Mouse (Mus musculus): ENCODE data around the gene Babam1. TPM values are rescaled to one million over a fixed set of nuclear protein-coding genes. Genes with fewer than 3 reads are reported as not detected.
"Not testable (repeated sequence)": the region's sequence is repeated elsewhere in the genome, so short reads cannot be mapped to it uniquely, and the experiment has no call there.

The Babam1 gene
- polyA plus RNA-seq, 1 experiment from 2014 or later: 66.8 TPM

GRCm38 (mm10) chr8:71407441-71407840 lies 10.8 kb downstream of the Babam1 start:
- H3K27ac ChIP-seq (ENCODE audit: low read depth, low read length): no peak overlapping the region
- no peak for TF ChIP-seq CTCF (IDR thresholded peaks at IDR 0.05; ENCODE audit: low read depth)
- no peaks in the 10 kb centered on the region for H3K27me3 ChIP-seq (replicated peaks; ENCODE audit: control insufficient read depth, insufficient read depth, low read length)
- H3K9me3 ChIP-seq (ENCODE audit: control insufficient read depth): no peaks in the 10 kb centered on the region
- 0 out of 2 replicates have a peak, but pooled peaks cover 4% of the 10 kb centered on the region for H3K4me1 ChIP-seq (replicated peaks; ENCODE audit: control insufficient read depth, insufficient read depth, low read length)
- H3K4me3 ChIP-seq (ENCODE audit: low read depth, low read length): no peak overlapping the region
- no peak for ATAC-seq
- peaks cover 12% of the 10 kb centered on the region; the same call in 1 of the 2 replicates for H3K36me3 ChIP-seq (ENCODE audit: control insufficient read depth, insufficient read depth)
- WGBS: 91% methylated on average over 14 of the region's 14 CpGs
- H3K4me2 ChIP-seq (replicated peaks; ENCODE audit: low read depth): no peak overlapping the region; the same call in 1 of the 2 replicates
- H3K9ac ChIP-seq (ENCODE audit: low read depth, low read length): no peak overlapping the region

- WGBS: 95% methylated on average over 4 of the region's 4 CpGs
- Histone ChIP-seq H3K4me1 (replicated peaks; ENCODE audit: control insufficient read depth, insufficient read depth, low read length) (0 out of 2 replicates have a peak, but pooled peaks cover 4% of the 10 kb centered on the region), H3K36me3 (ENCODE audit: control insufficient read depth, insufficient read depth) (peaks cover 12% of the 10 kb centered on the region; the same call in 1 of the 2 replicates), H3K9me3 (ENCODE audit: control insufficient read depth) (no peaks in the 10 kb centered on the region), H3K4me3 (ENCODE audit: low read depth, low read length) (no peak overlapping the region), H3K4me2 (replicated peaks; ENCODE audit: low read depth) (no peak overlapping the region), H3K27me3 (replicated peaks; ENCODE audit: control insufficient read depth, insufficient read depth, low read length) (no peaks in the 10 kb centered on the region), H3K9ac (ENCODE audit: low read depth, low read length) (no peak overlapping the region), H3K27ac (ENCODE audit: low read depth, low read length) (no peak overlapping the region)
- TF ChIP-seq CTCF (IDR thresholded peaks at IDR 0.05; ENCODE audit: low read depth): no peak
- no peak for ATAC-seq
Measured at GRCm38 (mm10) chr8:71408231-71408630, 11.6 kb downstream of the Babam1 start.

GRCm38 (mm10) chr8:71411535-71412273 lies 15.0 kb downstream of the Babam1 start:
- Histone ChIP-seq H3K9ac (ENCODE audit: low read depth, low read length) (no peak overlapping the region), H3K4me2 (replicated peaks; ENCODE audit: low read depth) (no peak overlapping the region), H3K27me3 (replicated peaks; ENCODE audit: control insufficient read depth, insufficient read depth, low read length) (no peaks in the 10 kb centered on the region), H3K4me1 (replicated peaks; ENCODE audit: control insufficient read depth, insufficient read depth, low read length) (no peaks in the 10 kb centered on the region), H3K36me3 (ENCODE audit: control insufficient read depth, insufficient read depth) (peaks cover 12% of the 10 kb centered on the region; the same call in 1 of the 2 replicates), H3K27ac (ENCODE audit: low read depth, low read length) (no peak overlapping the region), H3K4me3 (ENCODE audit: low read depth, low read length) (no peak overlapping the region), H3K9me3 (ENCODE audit: control insufficient read depth) (no peaks in the 10 kb centered on the region)
- ATAC-seq: no peak
- 38% methylated on average over 11 of the region's 11 CpGs for WGBS
- no peak for TF ChIP-seq CTCF (IDR thresholded peaks at IDR 0.05; ENCODE audit: low read depth)

GRCm38 (mm10) chr8:71422121-71422520 lies 25.5 kb downstream of the Babam1 start:
- no peak overlapping the region for H3K4me3 ChIP-seq (ENCODE audit: low read depth, low read length)
- H3K9me3 ChIP-seq (ENCODE audit: control insufficient read depth): no peaks in the 10 kb centered on the region
- H3K27ac ChIP-seq (ENCODE audit: low read depth, low read length): no peak overlapping the region
- H3K9ac ChIP-seq (ENCODE audit: low read depth, low read length): no peak overlapping the region
- ATAC-seq: no peak
- H3K4me2 ChIP-seq (replicated peaks; ENCODE audit: low read depth): no peak overlapping the region
- no peaks in the 10 kb centered on the region for H3K27me3 ChIP-seq (replicated peaks; ENCODE audit: control insufficient read depth, insufficient read depth, low read length)
- no peaks in the 10 kb centered on the region for H3K4me1 ChIP-seq (replicated peaks; ENCODE audit: control insufficient read depth, insufficient read depth, low read length)
- TF ChIP-seq CTCF (IDR thresholded peaks at IDR 0.05; ENCODE audit: low read depth): no peak
- no peaks in the 10 kb centered on the region for H3K36me3 ChIP-seq (ENCODE audit: control insufficient read depth, insufficient read depth)

- not testable (repeated sequence) for H3K4me1 ChIP-seq (replicated peaks; ENCODE audit: control insufficient read depth, insufficient read depth, low read length); H3K9ac ChIP-seq (ENCODE audit: low read depth, low read length); H3K36me3 ChIP-seq (ENCODE audit: control insufficient read depth, insufficient read depth); ATAC-seq; H3K9me3 ChIP-seq (ENCODE audit: control insufficient read depth); H3K27me3 ChIP-seq (replicated peaks; ENCODE audit: control insufficient read depth, insufficient read depth, low read length); H3K4me2 ChIP-seq (replicated peaks; ENCODE audit: low read depth); H3K4me3 ChIP-seq (ENCODE audit: low read depth, low read length); H3K27ac ChIP-seq (ENCODE audit: low read depth, low read length)
- 97% methylated on average over 1 of the region's 1 CpGs for WGBS
Measured at GRCm38 (mm10) chr8:71432935-71433334, 36.3 kb downstream of the Babam1 start.

GRCm38 (mm10) chr8:71437041-71437440 lies 40.4 kb downstream of the Babam1 start:
- no peak for ATAC-seq
- Histone ChIP-seq H3K27ac (ENCODE audit: low read depth, low read length) (no peak overlapping the region), H3K4me1 (replicated peaks; ENCODE audit: control insufficient read depth, insufficient read depth, low read length) (no peaks in the 10 kb centered on the region), H3K9ac (ENCODE audit: low read depth, low read length) (no peak overlapping the region), H3K36me3 (ENCODE audit: control insufficient read depth, insufficient read depth) (no peaks in the 10 kb centered on the region), H3K27me3 (replicated peaks; ENCODE audit: control insufficient read depth, insufficient read depth, low read length) (no peaks in the 10 kb centered on the region), H3K4me2 (replicated peaks; ENCODE audit: low read depth) (no peak overlapping the region), H3K4me3 (ENCODE audit: low read depth, low read length) (no peak overlapping the region), H3K9me3 (ENCODE audit: control insufficient read depth) (no peaks in the 10 kb centered on the region)
- no peak for TF ChIP-seq CTCF (IDR thresholded peaks at IDR 0.05; ENCODE audit: low read depth)
- WGBS: 47% methylated on average over 3 of the region's 3 CpGs

All from intestine, postnatal 0 days (tissue).